Mouse (Mus musculus): ENCODE measurements around the gene Cul4a. TPM values are rescaled to one million over a fixed set of nuclear protein-coding genes. Genes with fewer than 3 reads are reported as not detected.
"Not testable (repeated sequence)": the region's sequence is repeated elsewhere in the genome, so short reads cannot be mapped to it uniquely, and the experiment has no call there.

Gene Cul4a
- polyA plus RNA-seq, 1 experiment from 2014 or later, result 70.1 TPM

- ATAC-seq, result no peak
- Histone ChIP-seq H3K9me3 (ENCODE audit: control insufficient read depth, low read length) (no peaks in the 10 kb centered on the region), H3K4me3 (replicated peaks; ENCODE audit: low read length) (no peak overlapping the region), H3K27ac (ENCODE audit: low read length) (no peak overlapping the region), H3K36me3 (ENCODE audit: control insufficient read depth, insufficient read depth) (peaks cover 14% of the 10 kb centered on the region; the same call in 1 of the 2 replicates), H3K4me1 (replicated peaks; ENCODE audit: control insufficient read depth, insufficient read depth, low read length) (no peaks in the 10 kb centered on the region), H3K9ac (replicated peaks; ENCODE audit: low read depth, low read length) (no peak overlapping the region), H3K4me2 (ENCODE audit: low read length) (no peak overlapping the region), H3K27me3 (replicated peaks; ENCODE audit: control insufficient read depth, insufficient read depth, low read length) (no peaks in the 10 kb centered on the region)
- WGBS, result 95% methylated on average over 7 of the region's 7 CpGs
Measured at GRCm38 (mm10) chr8:13122887-13123421, 17.5 kb downstream of the Cul4a start.

GRCm38 (mm10) chr8:13124897-13125296 is 19.5 kb downstream of the Cul4a start:
- ATAC-seq, result no peak
- H3K9me3 ChIP-seq (ENCODE audit: control insufficient read depth, low read length), result no peaks in the 10 kb centered on the region
- H3K4me3 ChIP-seq (replicated peaks; ENCODE audit: low read length), result no peak overlapping the region
- H3K4me2 ChIP-seq (ENCODE audit: low read length), result no peak overlapping the region
- WGBS, result 97% methylated on average over 8 of the region's 8 CpGs
- H3K9ac ChIP-seq (replicated peaks; ENCODE audit: low read depth, low read length), result no peak overlapping the region
- no peaks in the 10 kb centered on the region for H3K27me3 ChIP-seq (replicated peaks; ENCODE audit: control insufficient read depth, insufficient read depth, low read length)
- H3K36me3 ChIP-seq (ENCODE audit: control insufficient read depth, insufficient read depth), result peaks cover 22% of the 10 kb centered on the region; the same call in 1 of the 2 replicates
- no peaks in the 10 kb centered on the region for H3K4me1 ChIP-seq (replicated peaks; ENCODE audit: control insufficient read depth, insufficient read depth, low read length)
- H3K27ac ChIP-seq (ENCODE audit: low read length), result no peak overlapping the region

GRCm38 (mm10) chr8:13132220-13132619 is 26.8 kb downstream of the Cul4a start:
- H3K4me2 ChIP-seq (ENCODE audit: low read length); H3K4me3 ChIP-seq (replicated peaks; ENCODE audit: low read length); H3K4me1 ChIP-seq (replicated peaks; ENCODE audit: control insufficient read depth, insufficient read depth, low read length); H3K27ac ChIP-seq (ENCODE audit: low read length); H3K9ac ChIP-seq (replicated peaks; ENCODE audit: low read depth, low read length); ATAC-seq; H3K27me3 ChIP-seq (replicated peaks; ENCODE audit: control insufficient read depth, insufficient read depth, low read length); H3K9me3 ChIP-seq (ENCODE audit: control insufficient read depth, low read length): not testable (repeated sequence)
- 61% methylated on average over 9 of the region's 9 CpGs for WGBS
- H3K36me3 ChIP-seq (ENCODE audit: control insufficient read depth, insufficient read depth), result peaks cover 41% of the 10 kb centered on the region

GRCm38 (mm10) chr8:13139641-13140182 is 34.3 kb downstream of the Cul4a start:
- Histone ChIP-seq H3K4me2 (ENCODE audit: low read length) (no peak overlapping the region), H3K4me3 (replicated peaks; ENCODE audit: low read length) (no peak overlapping the region), H3K36me3 (ENCODE audit: control insufficient read depth, insufficient read depth) (peaks cover 50% of the 10 kb centered on the region), H3K9me3 (ENCODE audit: control insufficient read depth, low read length) (no peaks in the 10 kb centered on the region), H3K4me1 (replicated peaks; ENCODE audit: control insufficient read depth, insufficient read depth, low read length) (no peaks in the 10 kb centered on the region), H3K27me3 (replicated peaks; ENCODE audit: control insufficient read depth, insufficient read depth, low read length) (no peaks in the 10 kb centered on the region), H3K27ac (ENCODE audit: low read length) (no peak overlapping the region), H3K9ac (replicated peaks; ENCODE audit: low read depth, low read length) (no peak overlapping the region)
- WGBS, result 91% methylated on average over 6 of the region's 6 CpGs
- ATAC-seq, result no peak

GRCm38 (mm10) chr8:13141681-13142080 is 36.3 kb downstream of the Cul4a start:
- H3K27ac ChIP-seq (ENCODE audit: low read length), result no peak overlapping the region
- no peak overlapping the region for H3K9ac ChIP-seq (replicated peaks; ENCODE audit: low read depth, low read length)
- H3K4me2 ChIP-seq (ENCODE audit: low read length), result no peak overlapping the region
- H3K4me1 ChIP-seq (replicated peaks; ENCODE audit: control insufficient read depth, insufficient read depth, low read length), result no peaks in the 10 kb centered on the region
- H3K4me3 ChIP-seq (replicated peaks; ENCODE audit: low read length), result no peak overlapping the region
- H3K36me3 ChIP-seq (ENCODE audit: control insufficient read depth, insufficient read depth), result peaks cover 42% of the 10 kb centered on the region
- ATAC-seq, result no peak
- no peaks in the 10 kb centered on the region for H3K9me3 ChIP-seq (ENCODE audit: control insufficient read depth, low read length)
- H3K27me3 ChIP-seq (replicated peaks; ENCODE audit: control insufficient read depth, insufficient read depth, low read length), result no peaks in the 10 kb centered on the region
- 92% methylated on average over 5 of the region's 5 CpGs for WGBS

GRCm38 (mm10) chr8:13148476-13148875 is 43.1 kb downstream of the Cul4a start:
- ATAC-seq, result no peak
- Histone ChIP-seq H3K4me3 (replicated peaks; ENCODE audit: low read length) (no peak overlapping the region), H3K4me2 (ENCODE audit: low read length) (no peak overlapping the region), H3K9ac (replicated peaks; ENCODE audit: low read depth, low read length) (no peak overlapping the region), H3K9me3 (ENCODE audit: control insufficient read depth, low read length) (no peaks in the 10 kb centered on the region), H3K27me3 (replicated peaks; ENCODE audit: control insufficient read depth, insufficient read depth, low read length) (no peaks in the 10 kb centered on the region), H3K4me1 (replicated peaks; ENCODE audit: control insufficient read depth, insufficient read depth, low read length) (no peaks in the 10 kb centered on the region), H3K27ac (ENCODE audit: low read length) (no peak overlapping the region), H3K36me3 (ENCODE audit: control insufficient read depth, insufficient read depth) (peaks cover 19% of the 10 kb centered on the region)
- 94% methylated on average over 2 of the region's 2 CpGs for WGBS

DNA sequence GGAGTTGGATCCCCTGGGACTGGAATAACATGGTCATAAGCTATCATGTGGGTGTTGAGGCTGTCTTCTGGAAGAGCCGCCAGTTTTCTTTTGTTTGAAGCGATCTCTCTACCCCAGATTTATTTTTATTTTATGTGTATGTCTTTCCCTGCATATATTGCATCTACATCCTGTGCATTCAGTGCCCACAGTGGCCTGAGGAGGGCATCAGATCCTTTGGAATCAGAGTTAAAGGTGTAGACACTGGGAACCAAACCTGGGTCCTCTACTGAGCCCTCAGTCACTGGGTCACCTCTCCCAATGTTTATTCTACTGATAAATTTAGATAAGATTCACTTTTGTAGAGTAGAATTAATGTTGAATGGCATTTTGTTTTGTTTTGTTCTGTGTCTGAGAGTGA is 43.9 kb downstream of the Cul4a start:
- Histone ChIP-seq H3K4me3 (replicated peaks; ENCODE audit: low read length) (no peak overlapping the region), H3K9me3 (ENCODE audit: control insufficient read depth, low read length) (no peaks in the 10 kb centered on the region), H3K4me2 (ENCODE audit: low read length) (no peak overlapping the region), H3K27ac (ENCODE audit: low read length) (no peak overlapping the region), H3K9ac (replicated peaks; ENCODE audit: low read depth, low read length) (no peak overlapping the region), H3K27me3 (replicated peaks; ENCODE audit: control insufficient read depth, insufficient read depth, low read length) (no peaks in the 10 kb centered on the region), H3K4me1 (replicated peaks; ENCODE audit: control insufficient read depth, insufficient read depth, low read length) (no peaks in the 10 kb centered on the region), H3K36me3 (ENCODE audit: control insufficient read depth, insufficient read depth) (peaks cover 21% of the 10 kb centered on the region)
- WGBS, result 95% methylated on average over 2 of the region's 2 CpGs
- no peak for ATAC-seq

GRCm38 (mm10) chr8:13149866-13150265 is 44.4 kb downstream of the Cul4a start:
- Histone ChIP-seq H3K27ac (ENCODE audit: low read length) (no peak overlapping the region), H3K27me3 (replicated peaks; ENCODE audit: control insufficient read depth, insufficient read depth, low read length) (no peaks in the 10 kb centered on the region), H3K4me2 (ENCODE audit: low read length) (no peak overlapping the region), H3K36me3 (ENCODE audit: control insufficient read depth, insufficient read depth) (peaks cover 21% of the 10 kb centered on the region), H3K9ac (replicated peaks; ENCODE audit: low read depth, low read length) (no peak overlapping the region), H3K4me1 (replicated peaks; ENCODE audit: control insufficient read depth, insufficient read depth, low read length) (no peaks in the 10 kb centered on the region), H3K4me3 (replicated peaks; ENCODE audit: low read length) (no peak overlapping the region), H3K9me3 (ENCODE audit: control insufficient read depth, low read length) (no peaks in the 10 kb centered on the region)
- 63% methylated on average over 5 of the region's 5 CpGs for WGBS
- no peak for ATAC-seq

DNA sequence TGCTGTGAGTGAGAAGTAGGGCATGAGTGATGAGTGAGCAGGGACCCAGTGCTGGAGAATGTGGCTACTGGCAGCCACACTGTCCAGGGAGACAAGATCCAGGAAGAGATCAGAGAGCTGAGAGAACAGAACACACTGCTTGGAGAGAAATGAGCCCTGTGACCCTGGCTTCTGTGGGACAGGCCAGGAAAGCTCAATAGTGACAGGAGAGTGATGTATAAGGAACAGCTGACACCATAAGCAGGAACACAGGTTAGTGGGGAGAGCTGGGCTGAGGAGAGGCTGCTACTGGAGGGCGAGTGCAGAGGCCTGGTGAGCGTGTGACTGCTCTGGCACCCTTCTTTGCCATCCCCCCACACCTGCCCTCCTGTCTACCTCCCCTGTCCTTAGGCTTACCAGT is 45.5 kb downstream of the Cul4a start:
- H3K27ac ChIP-seq (ENCODE audit: low read length), result no peak overlapping the region
- no peak for ATAC-seq
- H3K36me3 ChIP-seq (ENCODE audit: control insufficient read depth, insufficient read depth), result peaks cover 18% of the 10 kb centered on the region

GRCm38 (mm10) chr8:13154099-13154498 is 48.7 kb downstream of the Cul4a start:
- no peak for ATAC-seq
- Histone ChIP-seq H3K36me3 (ENCODE audit: control insufficient read depth, insufficient read depth) (peaks cover 8% of the 10 kb centered on the region), H3K4me2 (ENCODE audit: low read length) (no peak overlapping the region), H3K27me3 (replicated peaks; ENCODE audit: control insufficient read depth, insufficient read depth, low read length) (no peaks in the 10 kb centered on the region), H3K9me3 (ENCODE audit: control insufficient read depth, low read length) (no peaks in the 10 kb centered on the region), H3K4me1 (replicated peaks; ENCODE audit: control insufficient read depth, insufficient read depth, low read length) (peaks cover 4% of the 10 kb centered on the region), H3K27ac (ENCODE audit: low read length) (no peak overlapping the region), H3K4me3 (replicated peaks; ENCODE audit: low read length) (no peak overlapping the region), H3K9ac (replicated peaks; ENCODE audit: low read depth, low read length) (no peak overlapping the region)
- WGBS, result 79% methylated on average over 9 of the region's 9 CpGs

More for the DNA sequence above, 45.5 kb downstream of the Cul4a start:
- WGBS, result 88% methylated on average over 2 of the region's 2 CpGs
- Histone ChIP-seq H3K9ac (replicated peaks; ENCODE audit: low read depth, low read length) (no peak overlapping the region), H3K4me3 (replicated peaks; ENCODE audit: low read length) (no peak overlapping the region), H3K4me2 (ENCODE audit: low read length) (no peak overlapping the region), H3K27me3 (replicated peaks; ENCODE audit: control insufficient read depth, insufficient read depth, low read length) (no peaks in the 10 kb centered on the region), H3K4me1 (replicated peaks; ENCODE audit: control insufficient read depth, insufficient read depth, low read length) (no peaks in the 10 kb centered on the region), H3K9me3 (ENCODE audit: control insufficient read depth, low read length) (no peaks in the 10 kb centered on the region)
